Mouse (Mus musculus): Measurements from ENCODE around the gene Sergef. TPM values are rescaled to one million over a fixed set of nuclear protein-coding genes. Genes with fewer than 3 reads are reported as not detected.

Sergef gene
- polyA plus RNA-seq, 1 experiment from 2014 or later = 9.7 TPM

- H3K4me1 ChIP-seq = no peaks in the 10 kb centered on the region
- H3K4me2 ChIP-seq = no peak overlapping the region
- no peak overlapping the region for H3K27ac ChIP-seq
- H3K9ac ChIP-seq = no peak overlapping the region
- peaks cover 4% of the 10 kb centered on the region; the same call in 1 of the 2 replicates for H3K27me3 ChIP-seq (replicated peaks)
- no peaks in the 10 kb centered on the region for H3K36me3 ChIP-seq
- 55% methylated on average over 8 of the region's 8 CpGs for WGBS (ENCODE audit: insufficient replicate concordance)
- H3K9me3 ChIP-seq (replicated peaks) = no peaks in the 10 kb centered on the region
- no peak for ATAC-seq
- H3K4me3 ChIP-seq = no peak overlapping the region
Measured at GRCm38 (mm10) chr7:46422052-46422763, 217.4 kb downstream of the Sergef start.

GRCm38 (mm10) chr7:46421535-46421934 is 218.1 kb downstream of the Sergef start:
- no peak overlapping the region for H3K9ac ChIP-seq
- WGBS (ENCODE audit: insufficient replicate concordance) = 37% methylated on average over 5 of the region's 5 CpGs
- no peaks in the 10 kb centered on the region for H3K36me3 ChIP-seq
- no peak overlapping the region for H3K27ac ChIP-seq
- H3K9me3 ChIP-seq (replicated peaks) = no peaks in the 10 kb centered on the region
- H3K27me3 ChIP-seq (replicated peaks) = peaks cover 2% of the 10 kb centered on the region; the same call in 1 of the 2 replicates
- H3K4me3 ChIP-seq = no peak overlapping the region
- ATAC-seq = no peak
- H3K4me2 ChIP-seq = no peak overlapping the region
- H3K4me1 ChIP-seq = no peaks in the 10 kb centered on the region

- ATAC-seq = no peak
Measured at GRCm38 (mm10) chr7:46418102-46418622, 221.4 kb downstream of the Sergef start.

GRCm38 (mm10) chr7:46417467-46417866 is 222.1 kb downstream of the Sergef start:
- Histone ChIP-seq H3K27me3 (replicated peaks) (0 out of 2 replicates have a peak, but pooled peaks cover 5% of the 10 kb centered on the region), H3K36me3 (no peaks in the 10 kb centered on the region), H3K9ac (no peak overlapping the region), H3K4me2 (no peak overlapping the region), H3K9me3 (replicated peaks) (no peaks in the 10 kb centered on the region), H3K27ac (no peak overlapping the region), H3K4me3 (no peak overlapping the region), H3K4me1 (no peaks in the 10 kb centered on the region)
- 45% methylated on average over 7 of the region's 7 CpGs for WGBS (ENCODE audit: insufficient replicate concordance)
- ATAC-seq = no peak

More at GRCm38 (mm10) chr7:46418102-46418622, 221.4 kb downstream of the Sergef start:
- H3K27ac ChIP-seq = no peak overlapping the region
- H3K4me3 ChIP-seq = no peak overlapping the region
- H3K4me2 ChIP-seq = no peak overlapping the region
- 69% methylated on average over 16 of the region's 16 CpGs for WGBS (ENCODE audit: insufficient replicate concordance)
- no peaks in the 10 kb centered on the region for H3K36me3 ChIP-seq
- 0 out of 2 replicates have a peak, but pooled peaks cover 5% of the 10 kb centered on the region for H3K27me3 ChIP-seq (replicated peaks)
- H3K9me3 ChIP-seq (replicated peaks) = no peaks in the 10 kb centered on the region
- H3K4me1 ChIP-seq = no peaks in the 10 kb centered on the region
- no peak overlapping the region for H3K9ac ChIP-seq

GRCm38 (mm10) chr7:46415818-46416425 is 223.7 kb downstream of the Sergef start:
- Histone ChIP-seq H3K9ac (no peak overlapping the region), H3K4me1 (no peaks in the 10 kb centered on the region), H3K27ac (no peak overlapping the region), H3K27me3 (replicated peaks) (0 out of 2 replicates have a peak, but pooled peaks cover 8% of the 10 kb centered on the region), H3K36me3 (no peaks in the 10 kb centered on the region), H3K9me3 (replicated peaks) (no peaks in the 10 kb centered on the region), H3K4me3 (no peak overlapping the region), H3K4me2 (no peak overlapping the region)
- 63% methylated on average over 14 of the region's 14 CpGs for WGBS (ENCODE audit: insufficient replicate concordance)
- ATAC-seq = no peak

GRCm38 (mm10) chr7:46413959-46414725 is 225.5 kb downstream of the Sergef start:
- H3K4me1 ChIP-seq = 0 out of 2 replicates have a peak, but pooled peaks cover 3% of the 10 kb centered on the region
- no peak overlapping the region for H3K9ac ChIP-seq
- ATAC-seq = no peak
- no peak overlapping the region for H3K27ac ChIP-seq
- 56% methylated on average over 6 of the region's 6 CpGs for WGBS (ENCODE audit: insufficient replicate concordance)
- H3K27me3 ChIP-seq (replicated peaks) = 0 out of 2 replicates have a peak, but pooled peaks cover 8% of the 10 kb centered on the region
- no peak overlapping the region for H3K4me3 ChIP-seq
- no peaks in the 10 kb centered on the region for H3K36me3 ChIP-seq
- H3K4me2 ChIP-seq = no peak overlapping the region
- H3K9me3 ChIP-seq (replicated peaks) = no peaks in the 10 kb centered on the region

GRCm38 (mm10) chr7:46412823-46413222 is 226.8 kb downstream of the Sergef start:
- Histone ChIP-seq H3K4me2 (no peak overlapping the region), H3K27me3 (replicated peaks) (0 out of 2 replicates have a peak, but pooled peaks cover 8% of the 10 kb centered on the region), H3K27ac (no peak overlapping the region), H3K36me3 (no peaks in the 10 kb centered on the region), H3K4me3 (no peak overlapping the region), H3K9me3 (replicated peaks) (no peaks in the 10 kb centered on the region), H3K4me1 (0 out of 2 replicates have a peak, but pooled peaks cover 3% of the 10 kb centered on the region), H3K9ac (no peak overlapping the region)
- no peak for ATAC-seq
- WGBS (ENCODE audit: insufficient replicate concordance) = 79% methylated on average over 5 of the region's 5 CpGs

- Histone ChIP-seq H3K9ac (no peak overlapping the region), H3K36me3 (no peaks in the 10 kb centered on the region), H3K9me3 (replicated peaks) (no peaks in the 10 kb centered on the region), H3K4me3 (no peak overlapping the region), H3K4me2 (no peak overlapping the region), H3K27me3 (replicated peaks) (0 out of 2 replicates have a peak, but pooled peaks cover 8% of the 10 kb centered on the region), H3K4me1 (0 out of 2 replicates have a peak, but pooled peaks cover 3% of the 10 kb centered on the region), H3K27ac (no peak overlapping the region)
- 68% methylated on average over 6 of the region's 6 CpGs for WGBS (ENCODE audit: insufficient replicate concordance)
- no peak for ATAC-seq
Measured at GRCm38 (mm10) chr7:46410727-46411126, 228.9 kb downstream of the Sergef start.

GRCm38 (mm10) chr7:46409204-46409789 is 230.3 kb downstream of the Sergef start:
- Histone ChIP-seq H3K4me2 (no peak overlapping the region), H3K9me3 (replicated peaks) (no peaks in the 10 kb centered on the region), H3K27me3 (replicated peaks) (0 out of 2 replicates have a peak, but pooled peaks cover 3% of the 10 kb centered on the region), H3K4me1 (0 out of 2 replicates have a peak, but pooled peaks cover 3% of the 10 kb centered on the region), H3K4me3 (no peak overlapping the region), H3K9ac (no peak overlapping the region), H3K27ac (no peak overlapping the region), H3K36me3 (no peaks in the 10 kb centered on the region)
- WGBS (ENCODE audit: insufficient replicate concordance) = 29% methylated on average over 12 of the region's 12 CpGs
- no peak for ATAC-seq

GRCm38 (mm10) chr7:46408606-46409005 is 231.0 kb downstream of the Sergef start:
- Histone ChIP-seq H3K4me2 (no peak overlapping the region), H3K9ac (no peak overlapping the region), H3K4me1 (0 out of 2 replicates have a peak, but pooled peaks cover 3% of the 10 kb centered on the region), H3K9me3 (replicated peaks) (no peaks in the 10 kb centered on the region), H3K4me3 (no peak overlapping the region), H3K27me3 (replicated peaks) (0 out of 2 replicates have a peak, but pooled peaks cover 3% of the 10 kb centered on the region), H3K27ac (no peak overlapping the region), H3K36me3 (no peaks in the 10 kb centered on the region)
- 68% methylated on average over 9 of the region's 9 CpGs for WGBS (ENCODE audit: insufficient replicate concordance)
- no peak for ATAC-seq

GRCm38 (mm10) chr7:46404756-46405155 is 234.9 kb downstream of the Sergef start:
- no peak overlapping the region for H3K9ac ChIP-seq
- no peaks in the 10 kb centered on the region for H3K36me3 ChIP-seq
- 56% methylated on average over 7 of the region's 7 CpGs for WGBS (ENCODE audit: insufficient replicate concordance)
- H3K4me1 ChIP-seq = 0 out of 2 replicates have a peak, but pooled peaks cover 3% of the 10 kb centered on the region
- H3K4me3 ChIP-seq = no peak overlapping the region
- ATAC-seq = no peak
- H3K27me3 ChIP-seq (replicated peaks) = peaks cover 11% of the 10 kb centered on the region
- no peak overlapping the region for H3K27ac ChIP-seq
- H3K9me3 ChIP-seq (replicated peaks) = no peaks in the 10 kb centered on the region
- H3K4me2 ChIP-seq = no peak overlapping the region
